Mouse (Mus musculus) midbrain, embryonic 15.5 days (tissue): ENCODE data around the gene Ankrd63. TPM values are rescaled to one million over a fixed set of nuclear protein-coding genes. Genes with fewer than 3 reads are reported as not detected.

Source experiments
- ATAC-seq: fragments of 200-750 bp; cut with Nextera tagmentation; replicated peaks from 2 replicates; pipeline ENCODE4 v1.8.0; 2017; ENCODE audit warnings: moderate TSS enrichment
- H3K27ac ChIP-seq: fragments of 300-500 bp; sonication (generic); 2 replicates; pipeline ENCODE4 v1.5.1; 2015; ENCODE audit warnings: mild to moderate bottlenecking, inconsistent platforms
- H3K27me3 ChIP-seq: fragments of 300-500 bp; sonication (generic); replicated peaks from 2 replicates; pipeline ENCODE4 v1.6.1; 2015; ENCODE audit warnings: inconsistent platforms
- H3K36me3 ChIP-seq: fragments of 300-500 bp; sonication (generic); replicated peaks from 2 replicates; pipeline ENCODE4 v1.6.1; 2015; ENCODE audit warnings: inconsistent platforms
- H3K4me1 ChIP-seq: fragments of 300-500 bp; sonication (generic); 2 replicates; pipeline ENCODE4 v1.6.1; 2015; ENCODE audit warnings: inconsistent platforms
- H3K4me2 ChIP-seq: fragments of 300-500 bp; sonication (generic); 2 replicates; pipeline ENCODE4 v1.6.1; 2015; ENCODE audit warnings: inconsistent platforms, mild to moderate bottlenecking, moderate library complexity
- H3K4me3 ChIP-seq: fragments of 300-500 bp; sonication (generic); 2 replicates; pipeline ENCODE4 v1.5.1; 2015; ENCODE audit warnings: mild to moderate bottlenecking, inconsistent platforms
- H3K9ac ChIP-seq: fragments of 300-500 bp; sonication (generic); 2 replicates; pipeline ENCODE4 v1.6.1; 2015; ENCODE audit warnings: mild to moderate bottlenecking, inconsistent platforms
- H3K9me3 ChIP-seq: fragments of 300-500 bp; sonication (generic); 2 replicates; pipeline ENCODE4 v1.6.1; 2016; ENCODE audit warnings: inconsistent platforms
- WGBS: fragments of 180-500 bp; shearing (Covaris S2); methylation state at CpG from one replicate; pipeline ENCODE4 v1.1.7; 2015; ENCODE audit warnings: mixed read lengths; 5-methylcytosine and 5-hydroxymethylcytosine counted together
- polyA plus RNA-seq: library from polyadenylated mRNA; unstranded; fragments of >200 nt; fragmentation: Nextera tagmentation; extraction: Ambion mirVana; gene quantifications from 2 replicates; pipeline ENCODE4 v1.2.1, GENCODE M21; 2015

Gene Ankrd63
- polyA plus RNA-seq, 1 experiment from 2014 or later = not detected

- no peak overlapping the region for H3K4me2 ChIP-seq
- H3K27me3 ChIP-seq = peaks cover 70% of the 10 kb centered on the region
- ATAC-seq = no peak
- WGBS = 48% methylated on average over 7 of the region's 7 CpGs
- H3K9me3 ChIP-seq = no peaks in the 10 kb centered on the region
- no peaks in the 10 kb centered on the region for H3K36me3 ChIP-seq
- peaks cover 29% of the 10 kb centered on the region for H3K4me1 ChIP-seq
- no peak overlapping the region for H3K27ac ChIP-seq
- H3K4me3 ChIP-seq = no peak overlapping the region
- H3K9ac ChIP-seq = no peak overlapping the region
These were observed 5.8 kb downstream of the Ankrd63 start for GRCm38 (mm10) chr2:118697955-118698354.

GRCm38 (mm10) chr2:118697311-118697877 is 6.4 kb downstream of the Ankrd63 start:
- no peak for ATAC-seq
- peaks cover 24% of the 10 kb centered on the region for H3K4me1 ChIP-seq
- WGBS = 53% methylated on average over 5 of the region's 5 CpGs
- peaks cover 64% of the 10 kb centered on the region for H3K27me3 ChIP-seq
- no peaks in the 10 kb centered on the region for H3K36me3 ChIP-seq
- no peak overlapping the region for H3K9ac ChIP-seq
- no peak overlapping the region for H3K4me3 ChIP-seq
- H3K4me2 ChIP-seq = no peak overlapping the region
- no peak overlapping the region for H3K27ac ChIP-seq
- H3K9me3 ChIP-seq = no peaks in the 10 kb centered on the region

DNA sequence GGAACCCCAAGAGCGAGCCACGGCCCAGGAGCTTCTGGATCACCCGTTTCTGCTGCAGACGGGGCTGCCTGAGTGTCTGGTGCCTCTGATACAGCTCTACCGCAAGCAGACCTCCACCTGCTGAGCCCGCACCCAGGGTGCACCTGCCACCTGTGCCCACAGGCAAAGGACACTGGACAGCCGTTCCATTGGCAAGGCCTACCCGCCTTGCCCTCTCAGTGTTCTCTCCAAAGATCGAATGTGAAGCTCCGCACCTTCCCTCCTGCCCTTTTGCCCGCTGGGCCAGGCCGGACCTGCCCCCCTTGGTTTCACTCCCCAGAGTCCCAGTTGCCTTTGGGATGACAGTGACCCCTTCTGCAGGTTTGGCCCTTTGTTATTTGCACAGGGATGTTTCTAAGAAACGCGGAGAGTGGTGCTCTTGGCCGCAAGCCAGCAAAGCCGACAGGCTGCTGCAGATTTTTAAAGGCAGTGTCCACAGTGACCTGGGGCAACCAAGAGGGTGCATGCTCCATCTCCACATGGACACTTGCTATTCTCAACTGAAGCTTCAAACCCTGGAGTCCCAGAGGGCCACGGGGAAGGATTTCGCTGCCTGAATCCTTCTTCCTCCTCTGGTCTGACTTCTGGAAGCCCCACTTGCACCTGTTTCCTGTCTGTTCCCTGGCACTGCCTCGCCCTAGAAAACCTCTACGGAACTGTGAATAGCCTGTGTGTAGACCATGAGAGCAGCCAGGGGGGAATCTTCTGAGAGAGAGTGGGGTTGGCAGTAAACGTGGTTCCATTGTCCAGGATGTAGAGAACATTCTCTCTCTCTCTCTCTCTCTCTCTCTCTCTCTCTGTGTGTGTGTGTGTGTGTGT is 7.1 kb downstream of the Ankrd63 start:
- WGBS = 50% methylated on average over 21 of the region's 21 CpGs
- no peak overlapping the region for H3K27ac ChIP-seq
- no peaks in the 10 kb centered on the region for H3K36me3 ChIP-seq
- H3K4me3 ChIP-seq = no peak overlapping the region
- H3K27me3 ChIP-seq = peaks cover 57% of the 10 kb centered on the region
- no peak for ATAC-seq
- no peaks in the 10 kb centered on the region for H3K9me3 ChIP-seq
- H3K4me2 ChIP-seq = no peak overlapping the region
- no peak overlapping the region for H3K9ac ChIP-seq
- H3K4me1 ChIP-seq = peaks cover 21% of the 10 kb centered on the region

DNA sequence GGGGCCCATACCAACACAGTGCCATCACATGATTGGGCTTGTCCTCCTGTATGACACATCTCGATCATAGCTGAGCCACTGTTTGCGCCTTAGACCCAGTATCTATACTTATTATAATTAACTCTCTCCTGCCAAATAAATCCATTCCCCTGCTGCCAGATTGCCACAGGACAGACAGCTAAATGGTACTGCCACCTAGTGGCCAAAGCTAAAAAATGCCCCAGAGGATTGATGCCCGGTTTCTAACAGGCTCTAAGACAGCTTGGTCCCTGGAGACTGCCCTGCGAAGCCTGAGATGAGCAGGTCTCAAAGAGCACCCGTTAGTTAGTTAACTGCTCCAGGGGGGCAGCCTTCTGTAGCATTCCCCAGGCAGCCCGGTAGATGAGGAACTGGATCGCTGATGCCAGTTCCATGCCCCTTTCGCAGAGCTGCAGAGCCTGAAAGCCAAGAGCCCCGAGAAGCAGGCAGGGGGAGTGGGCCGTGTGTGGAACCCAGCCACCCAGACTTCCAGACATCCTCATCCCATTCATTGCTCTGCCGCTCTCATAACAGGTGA is 8.0 kb downstream of the Ankrd63 start:
- H3K27me3 ChIP-seq = peaks cover 48% of the 10 kb centered on the region

GRCm38 (mm10) chr2:118693370-118693966 is 10.3 kb downstream of the Ankrd63 start:
- H3K4me3 ChIP-seq = no peak overlapping the region
- H3K27ac ChIP-seq = no peak overlapping the region
- no peak overlapping the region for H3K9ac ChIP-seq
- ATAC-seq = no peak
- WGBS = 84% methylated on average over 19 of the region's 19 CpGs
- 0 out of 2 replicates have a peak, but pooled peaks cover 6% of the 10 kb centered on the region for H3K36me3 ChIP-seq
- H3K4me1 ChIP-seq = 0 out of 2 replicates have a peak, but pooled peaks cover 5% of the 10 kb centered on the region
- H3K4me2 ChIP-seq = no peak overlapping the region
- peaks cover 28% of the 10 kb centered on the region for H3K27me3 ChIP-seq
- no peaks in the 10 kb centered on the region for H3K9me3 ChIP-seq

More for the DNA sequence above, 8.0 kb downstream of the Ankrd63 start:
- H3K27ac ChIP-seq = no peak overlapping the region
- no peak overlapping the region for H3K4me2 ChIP-seq
- WGBS = 30% methylated on average over 11 of the region's 11 CpGs
- no peak overlapping the region for H3K4me3 ChIP-seq
- H3K4me1 ChIP-seq = peaks cover 16% of the 10 kb centered on the region
- H3K36me3 ChIP-seq = 0 out of 2 replicates have a peak, but pooled peaks cover 2% of the 10 kb centered on the region
- ATAC-seq = no peak
- no peak overlapping the region for H3K9ac ChIP-seq
- no peaks in the 10 kb centered on the region for H3K9me3 ChIP-seq

- Histone ChIP-seq H3K4me2 (no peak overlapping the region), H3K9ac (no peak overlapping the region), H3K27me3 (0 out of 2 replicates have a peak, but pooled peaks cover 8% of the 10 kb centered on the region), H3K9me3 (no peaks in the 10 kb centered on the region), H3K4me1 (no peaks in the 10 kb centered on the region), H3K27ac (no peak overlapping the region), H3K4me3 (no peak overlapping the region), H3K36me3 (0 out of 2 replicates have a peak, but pooled peaks cover 6% of the 10 kb centered on the region)
- no peak for ATAC-seq
- 76% methylated on average over 10 of the region's 10 CpGs for WGBS
These were observed 13.9 kb downstream of the Ankrd63 start for GRCm38 (mm10) chr2:118689875-118690274.

DNA sequence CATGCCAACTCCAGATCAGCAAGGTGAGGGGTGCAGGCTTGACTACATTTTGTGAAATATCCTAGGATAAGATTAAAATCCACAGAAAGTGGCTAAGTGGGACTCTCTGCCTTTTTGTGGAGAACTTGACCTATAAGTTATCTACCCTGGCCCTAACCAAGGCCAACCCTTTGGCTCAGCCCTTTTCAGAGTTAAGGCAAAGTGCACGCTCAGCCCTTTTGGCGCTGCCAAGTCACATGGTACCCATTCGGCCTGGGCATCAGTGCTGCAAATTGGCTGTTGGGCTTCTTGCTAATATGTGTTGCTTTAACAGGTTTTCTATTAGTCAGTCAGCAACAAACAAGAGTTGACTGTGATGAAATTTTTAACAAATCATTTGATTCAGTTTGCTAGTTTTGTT is 16.0 kb downstream of the Ankrd63 start:
- ATAC-seq = no peak

GRCm38 (mm10) chr2:118686693-118687092 is 17.1 kb downstream of the Ankrd63 start:
- WGBS = 81% methylated on average over 8 of the region's 8 CpGs
- Histone ChIP-seq H3K27me3 (no peaks in the 10 kb centered on the region), H3K9ac (no peak overlapping the region), H3K27ac (no peak overlapping the region), H3K4me3 (no peak overlapping the region), H3K9me3 (no peaks in the 10 kb centered on the region), H3K36me3 (0 out of 2 replicates have a peak, but pooled peaks cover 6% of the 10 kb centered on the region), H3K4me2 (no peak overlapping the region), H3K4me1 (no peaks in the 10 kb centered on the region)
- ATAC-seq = no peak

More for the DNA sequence above, 16.0 kb downstream of the Ankrd63 start:
- H3K9ac ChIP-seq = no peak overlapping the region
- H3K4me3 ChIP-seq = no peak overlapping the region
- WGBS = 86% methylated on average over 3 of the region's 3 CpGs
- H3K4me1 ChIP-seq = no peaks in the 10 kb centered on the region
- H3K36me3 ChIP-seq = 0 out of 2 replicates have a peak, but pooled peaks cover 6% of the 10 kb centered on the region
- no peaks in the 10 kb centered on the region for H3K27me3 ChIP-seq
- H3K9me3 ChIP-seq = no peaks in the 10 kb centered on the region
- H3K27ac ChIP-seq = no peak overlapping the region
- no peak overlapping the region for H3K4me2 ChIP-seq

GRCm38 (mm10) chr2:118685088-118685487 is 18.7 kb downstream of the Ankrd63 start:
- Histone ChIP-seq H3K9ac (no peak overlapping the region), H3K9me3 (no peaks in the 10 kb centered on the region), H3K36me3 (0 out of 2 replicates have a peak, but pooled peaks cover 3% of the 10 kb centered on the region), H3K4me3 (no peak overlapping the region), H3K27me3 (no peaks in the 10 kb centered on the region), H3K4me1 (no peaks in the 10 kb centered on the region), H3K27ac (no peak overlapping the region), H3K4me2 (no peak overlapping the region)
- no peak for ATAC-seq
- WGBS = 90% methylated on average over 4 of the region's 4 CpGs

DNA sequence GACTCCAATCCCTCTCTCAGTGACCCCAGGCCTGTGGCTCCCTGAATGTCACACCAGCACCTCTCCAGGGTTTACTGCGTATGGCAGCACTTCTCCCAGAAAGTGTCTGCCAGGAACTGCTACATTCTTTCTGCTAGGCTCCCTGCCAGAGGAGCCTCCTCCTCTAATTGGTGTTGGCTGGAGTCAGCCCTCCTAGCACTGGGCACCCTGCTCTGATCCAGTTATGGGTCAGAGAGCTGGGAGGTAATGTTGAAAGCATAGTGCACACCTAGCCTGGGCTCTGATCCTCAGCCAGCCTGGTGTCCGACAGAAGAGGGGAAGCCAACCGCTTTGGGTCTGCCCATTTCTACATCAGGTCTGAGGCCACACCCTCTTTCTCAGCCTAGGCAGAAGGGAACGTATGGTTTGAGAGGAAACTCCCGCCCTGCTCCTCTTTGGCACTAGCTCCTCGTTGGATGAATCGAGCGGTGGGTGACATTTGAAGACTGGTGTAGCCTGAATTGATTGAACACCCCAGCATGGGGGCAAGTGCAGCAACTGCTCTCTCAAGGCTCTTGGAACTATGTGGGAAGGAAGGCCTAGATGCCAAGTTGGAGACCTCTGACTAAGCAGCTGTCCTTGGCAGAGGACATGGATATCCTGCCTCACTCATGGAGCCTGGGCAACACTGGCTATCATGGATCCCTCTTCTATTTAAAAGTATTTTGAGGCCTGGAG is 21.1 kb downstream of the Ankrd63 start:
- Histone ChIP-seq H3K27ac (no peak overlapping the region), H3K4me1 (peaks cover under 1% of the 10 kb centered on the region), H3K27me3 (peaks cover 19% of the 10 kb centered on the region), H3K9me3 (no peaks in the 10 kb centered on the region), H3K9ac (no peak overlapping the region), H3K4me3 (no peak overlapping the region), H3K36me3 (no peaks in the 10 kb centered on the region), H3K4me2 (no peak overlapping the region)
- ATAC-seq = no peak; the same call in 1 of the 2 replicates
- 58% methylated on average over 8 of the region's 8 CpGs for WGBS

DNA sequence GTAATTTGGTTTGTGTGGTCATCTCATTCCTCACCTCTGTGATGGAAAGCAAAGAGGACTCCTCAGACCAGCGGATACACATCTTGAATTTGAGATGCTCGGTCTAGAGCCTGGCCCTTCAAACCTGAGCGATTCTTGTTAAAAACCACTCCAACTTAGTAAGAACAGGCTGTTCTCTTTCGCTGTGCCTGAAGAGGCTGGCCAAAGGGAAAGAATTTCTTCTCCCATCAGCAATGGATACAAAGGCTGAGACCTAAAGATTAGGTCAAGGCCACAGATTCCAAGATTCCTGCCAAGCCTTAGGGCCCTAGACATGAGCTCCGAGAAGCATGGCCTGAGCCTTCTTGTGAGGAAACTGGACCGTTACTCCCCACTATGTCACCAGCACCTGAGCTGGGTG is 22.8 kb downstream of the Ankrd63 start:
- no peak overlapping the region for H3K9ac ChIP-seq

More for the DNA sequence above, 22.8 kb downstream of the Ankrd63 start:
- no peak for ATAC-seq
- Histone ChIP-seq H3K36me3 (no peaks in the 10 kb centered on the region), H3K4me1 (peaks cover 16% of the 10 kb centered on the region), H3K9me3 (no peaks in the 10 kb centered on the region), H3K27me3 (peaks cover 31% of the 10 kb centered on the region), H3K4me2 (no peak overlapping the region), H3K27ac (no peak overlapping the region), H3K4me3 (no peak overlapping the region)
- 92% methylated on average over 6 of the region's 6 CpGs for WGBS
